Mouse (Mus musculus) C3H10T1/2 (cell line): Measurements from ENCODE around the gene Cbl. TPM values are rescaled to one million over a fixed set of nuclear protein-coding genes. Genes with fewer than 3 reads are reported as not detected.

ENCODE experiments used
- polyA plus RNA-seq, 2 experiments: library from polyadenylated mRNA; unstranded; fragments of >200 nt; fragmentation: generic; extraction: Trizol; gene quantifications; one replicate each; pipeline ENCODE4 v1.2.1; 2012; ENCODE audit warnings: missing spikeins in 2 of 2

The Cbl gene
- polyA plus RNA-seq: 1 to 10 TPM in 1 of 2 experiments, under 1 TPM in 1; 0.90 to 3.3 TPM

DNA sequence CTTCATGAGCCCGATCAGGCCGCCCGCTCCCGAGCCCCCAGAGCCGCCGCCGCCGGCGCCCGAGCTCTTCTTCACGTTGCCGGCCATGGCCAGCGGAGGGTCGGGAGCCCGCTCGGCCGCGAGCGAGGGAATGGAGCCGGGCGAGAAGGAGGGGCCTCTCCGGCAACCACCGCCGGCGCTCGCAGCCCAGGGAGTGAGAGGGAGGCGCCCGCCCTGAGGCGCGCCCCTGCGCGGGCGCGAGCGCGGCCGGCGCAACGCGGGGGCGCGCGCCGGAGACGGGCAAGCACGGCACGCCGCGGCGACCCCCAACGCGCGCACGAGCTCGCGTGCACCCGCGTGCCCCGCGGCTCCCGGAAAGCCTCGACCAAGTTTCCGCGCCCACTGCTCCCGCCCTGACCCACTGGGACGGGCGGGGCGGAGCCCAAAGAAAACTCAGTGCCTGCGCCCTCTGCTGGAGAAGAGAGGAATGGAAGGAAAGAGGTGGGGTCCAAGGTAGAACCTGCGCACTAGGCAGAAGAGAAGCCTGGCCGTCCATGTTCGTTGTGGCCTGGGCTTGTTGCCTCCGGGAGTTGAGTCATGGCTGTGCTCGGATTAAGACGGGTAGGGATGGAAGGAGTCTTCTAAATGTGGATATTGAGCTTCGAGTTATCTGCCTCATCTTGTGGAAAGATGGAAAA is at the start of gene Cbl:
Cbl (minus strand) TSS at position 248 of the 677 bp plus-strand sequence.

DNA sequence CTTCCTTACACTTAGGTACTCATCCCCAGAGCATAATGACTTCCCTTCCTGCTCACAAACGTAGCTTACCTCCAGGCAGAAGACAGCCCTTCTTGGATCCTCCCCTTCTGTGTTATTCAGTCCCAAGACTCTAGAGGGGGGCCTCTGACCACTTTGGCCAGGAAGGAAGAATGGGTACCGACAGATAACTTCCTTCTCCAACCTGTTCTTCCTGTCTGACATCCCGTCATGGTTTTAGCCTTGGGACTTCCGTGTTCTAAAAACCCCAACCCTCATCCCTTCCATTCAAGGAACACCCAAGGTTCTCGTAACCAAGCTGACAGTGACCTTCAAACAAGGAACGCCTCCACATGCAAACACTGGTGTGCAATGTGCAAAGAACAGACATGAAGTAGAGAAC is 34.6 kb upstream of the Cbl start, which contains the start of gene Nlrx1:
Nlrx1 (minus strand) TSS at position 168 of the 400 bp plus-strand sequence.

DNA sequence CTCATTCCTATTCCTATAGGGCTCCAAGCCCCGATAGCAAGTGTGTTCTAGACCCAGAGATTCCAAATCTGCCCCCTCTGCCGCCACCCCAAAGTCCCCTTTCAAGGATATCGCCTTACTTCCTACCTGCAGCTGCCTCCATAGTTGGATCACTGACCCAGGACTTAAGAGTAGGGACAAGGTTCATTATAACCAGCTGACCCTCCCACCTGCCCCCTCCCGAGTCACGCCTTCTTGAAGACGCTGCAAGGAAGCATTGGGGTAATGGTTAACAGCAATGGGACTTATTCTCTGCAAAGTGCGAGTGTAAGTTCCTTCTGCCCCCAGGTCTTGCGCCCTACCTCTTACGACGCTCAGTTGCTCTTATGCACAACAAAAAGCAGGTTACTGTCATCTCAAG is 17.5 kb upstream of the Cbl start, which contains the start of gene Pdzd3:
Pdzd3 (minus strand) TSS at position 158 of the 400 bp plus-strand sequence.

DNA sequence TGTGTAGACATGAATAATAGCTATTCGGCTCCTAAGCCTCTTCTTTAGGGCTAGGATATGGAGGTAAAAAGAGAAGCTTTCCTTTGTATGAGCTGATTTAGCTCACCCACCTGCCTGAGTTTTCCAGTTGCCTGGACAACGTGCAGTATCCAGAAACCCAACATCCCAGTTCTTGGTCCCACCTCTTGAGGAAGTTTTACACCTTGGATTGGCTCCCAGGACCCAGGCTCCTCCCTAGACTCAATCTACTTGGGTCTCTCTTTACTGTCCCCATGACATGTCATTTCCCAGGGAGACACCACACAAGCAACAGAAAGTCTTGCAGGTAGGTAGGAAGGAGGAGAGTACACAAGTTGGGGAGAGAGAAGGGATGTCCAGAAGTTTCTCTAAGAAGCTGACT is 6.5 kb upstream of the Cbl start, which contains the start of gene Ccdc153:
Ccdc153 (plus strand) TSS at position 278 of the 400 bp plus-strand sequence.

DNA sequence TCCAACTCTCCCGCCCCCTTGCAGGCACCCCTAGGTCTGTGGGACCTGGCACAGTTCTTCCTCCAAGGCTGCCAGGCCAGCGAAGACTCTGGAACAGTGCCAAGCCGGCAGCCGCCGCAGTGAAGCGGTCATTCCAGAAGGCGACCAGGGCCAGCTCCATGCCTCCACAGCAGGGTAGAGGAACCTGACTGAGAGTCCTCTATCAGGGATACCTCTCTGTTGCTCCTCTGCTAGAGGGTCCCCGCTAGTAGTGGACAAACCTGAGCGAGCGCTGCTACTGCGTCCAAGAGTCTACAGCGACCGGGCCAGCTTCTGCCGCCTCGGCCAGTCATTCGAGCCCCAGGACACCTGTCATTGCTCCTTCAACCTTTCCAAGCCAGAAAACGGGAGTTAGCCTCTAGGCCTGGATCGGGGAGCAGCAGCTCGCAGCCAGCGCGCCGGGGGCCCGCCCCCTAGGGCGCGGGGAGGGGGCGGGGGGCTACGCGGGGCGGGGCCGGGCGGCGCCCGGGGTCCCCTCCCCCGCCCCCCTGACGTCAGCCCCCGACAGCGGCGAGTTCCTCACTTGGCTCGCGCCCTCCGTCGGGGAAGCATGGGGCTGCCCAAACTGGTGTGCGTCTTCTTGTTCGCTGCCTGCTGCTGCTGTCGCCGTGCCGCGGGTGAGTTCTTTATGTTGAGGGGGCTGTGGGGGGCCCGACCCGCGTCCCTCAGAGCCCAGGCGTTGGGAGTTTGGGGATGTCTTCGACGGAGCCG is 99.6 kb downstream of the Cbl start, which contains the start of gene Mcam:
Mcam (plus strand) TSS at position 369 of the 750 bp plus-strand sequence.

DNA sequence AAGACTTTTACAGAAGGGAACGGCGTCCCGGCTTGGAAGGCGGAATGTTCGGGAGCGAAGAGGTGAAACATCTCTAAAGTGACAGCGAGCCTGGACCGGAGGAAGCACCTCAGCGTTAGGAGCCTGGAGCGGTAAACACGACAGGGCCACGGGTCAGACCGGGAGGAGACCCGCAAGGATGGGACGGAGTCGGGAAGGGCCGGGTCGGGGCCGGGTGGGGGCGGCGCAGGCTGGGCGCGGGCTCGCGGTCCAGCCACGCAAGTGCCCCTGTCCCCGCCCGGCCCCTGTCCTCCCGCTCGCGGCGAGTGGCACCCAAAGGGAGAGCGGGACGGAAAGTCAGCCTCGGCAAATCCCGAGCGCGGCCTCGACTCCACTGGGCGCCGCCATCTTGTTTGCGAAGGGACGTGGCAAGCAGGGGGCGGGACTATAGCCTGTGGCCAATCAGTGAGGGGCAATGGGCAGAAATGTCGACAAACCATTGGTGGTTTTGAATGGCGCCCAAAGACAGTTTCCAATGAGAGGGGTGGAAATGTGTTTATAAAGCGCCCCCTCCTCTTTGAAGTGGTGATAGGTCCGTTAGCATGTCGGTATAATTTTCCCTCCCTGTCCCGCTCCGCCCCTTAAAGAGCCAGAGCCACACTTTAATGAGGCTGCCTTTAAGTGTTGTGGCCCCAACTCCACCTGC is 120.6 kb downstream of the Cbl start, which contains the start of the genes Gm49380 and Rnf26:
Gm49380 (minus strand) TSS at position 396 of the 685 bp plus-strand sequence.
Rnf26 (minus strand) TSS at position 413 of the 685 bp plus-strand sequence.

DNA sequence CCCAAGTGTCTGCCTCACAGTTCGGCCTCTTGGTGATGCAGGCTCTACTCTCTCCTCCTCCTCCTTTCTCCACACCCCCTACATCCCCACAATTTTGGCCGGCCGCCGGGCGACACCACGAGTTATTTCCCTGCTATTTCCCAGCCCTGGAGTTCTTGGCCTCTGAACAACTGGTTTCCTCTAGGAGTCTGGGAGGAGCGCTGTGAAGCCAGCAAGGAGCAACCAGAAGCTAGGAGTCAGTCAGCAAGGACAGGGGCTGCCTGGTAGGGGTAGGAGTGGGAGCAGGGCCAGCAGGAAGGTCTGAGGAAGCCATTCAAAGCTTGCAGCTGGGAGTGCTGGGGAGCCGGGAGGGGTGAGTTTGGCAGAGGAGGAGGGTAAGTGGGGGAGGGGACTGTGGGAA is 126.7 kb downstream of the Cbl start, which contains the start of gene C1qtnf5:
C1qtnf5 (plus strand) TSS at position 136 of the 400 bp plus-strand sequence.

DNA sequence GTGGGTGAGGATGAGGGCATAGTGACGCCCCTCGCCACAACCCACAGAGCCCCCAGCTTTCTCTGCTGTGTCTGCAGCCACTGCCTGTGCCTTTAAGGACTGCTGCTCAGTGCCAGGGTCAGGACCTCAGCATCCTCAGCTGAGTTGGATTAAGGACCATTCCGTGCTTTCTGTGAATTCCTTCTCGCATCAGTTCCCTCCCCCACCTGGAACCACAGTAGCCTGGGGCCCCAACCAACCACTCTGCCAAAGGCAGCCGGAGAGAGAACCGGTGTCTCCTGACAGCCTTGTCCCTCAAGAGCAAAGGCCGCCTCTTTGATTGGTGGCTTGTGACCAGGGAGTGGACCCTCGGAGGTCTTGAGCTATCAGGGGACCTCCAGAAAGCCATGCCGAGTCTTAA is 132.4 kb downstream of the Cbl start, which contains the start of gene Mfrp:
Mfrp (plus strand) TSS at position 240 of the 400 bp plus-strand sequence.

Other genes with a start within 250 kb of the Cbl start
- gene Thy1, start 190.7 kb downstream of the Cbl start, polyA plus RNA-seq: under 1 TPM; 0.16 to 0.78 TPM
- gene Usp2, start 167.0 kb downstream of the Cbl start, polyA plus RNA-seq: 1 to 10 TPM in 1 of 2 experiments, under 1 TPM in 1; 0.51 to 3.4 TPM
- gene Mfrp, start 132.3 kb downstream of the Cbl start, polyA plus RNA-seq: under 1 TPM in 1 of 2 experiments, not detected in 1; 0.06 TPM
- gene C1qtnf5, start 126.8 kb downstream of the Cbl start, polyA plus RNA-seq: 1 to 10 TPM in 1 of 2 experiments, under 1 TPM in 1; 0.16 to 1.5 TPM
- gene Gm49380, start 120.5 kb downstream of the Cbl start, polyA plus RNA-seq: under 1 TPM in 1 of 2 experiments, not detected in 1; 0.27 TPM
- gene Rnf26, start 120.5 kb downstream of the Cbl start, polyA plus RNA-seq: 10 to 100 TPM; 43.1 to 68.6 TPM
- gene Mcam, start 99.6 kb downstream of the Cbl start, polyA plus RNA-seq: under 1 TPM; 0.19 to 0.68 TPM
- not detected for gene Ccdc153, start 6.6 kb upstream of the Cbl start, polyA plus RNA-seq
- under 1 TPM in 1 of 2 experiments, not detected in 1; 0.04 TPM for gene Pdzd3, start 17.4 kb upstream of the Cbl start, polyA plus RNA-seq
- 1 to 10 TPM in 1 of 2 experiments, under 1 TPM in 1; 0.41 to 2.5 TPM for gene Nlrx1, start 34.5 kb upstream of the Cbl start, polyA plus RNA-seq
- under 1 TPM; 0.09 to 0.91 TPM for gene Abcg4, start 54.6 kb upstream of the Cbl start, polyA plus RNA-seq
- gene Hinfp, start 71.6 kb upstream of the Cbl start, polyA plus RNA-seq: 1 to 10 TPM; 2.5 to 5.2 TPM
- gene C2cd2l, start 86.2 kb upstream of the Cbl start, polyA plus RNA-seq: 1 to 10 TPM; 3.7 to 4.6 TPM
- gene Dpagt1, start 92.0 kb upstream of the Cbl start, polyA plus RNA-seq: 10 to 100 TPM; 24.6 to 26.4 TPM
- 100 to 1,000 TPM; 334 to 376 TPM for gene H2afx, start 100.6 kb upstream of the Cbl start, polyA plus RNA-seq
- 10 to 100 TPM; 33.8 to 49.1 TPM for gene Hmbs, start 110.2 kb upstream of the Cbl start, polyA plus RNA-seq
- 10 to 100 TPM; 13.5 to 31.9 TPM for gene Vps11, start 127.6 kb upstream of the Cbl start, polyA plus RNA-seq
- 10 to 100 TPM; 12.8 to 29.3 TPM for gene Hyou1, start 145.4 kb upstream of the Cbl start, polyA plus RNA-seq
- 10 to 100 TPM in 1 of 2 experiments, 1 to 10 TPM in 1; 5.7 to 11.4 TPM for gene Slc37a4, start 162.8 kb upstream of the Cbl start, polyA plus RNA-seq
- gene Rps25, start 173.1 kb upstream of the Cbl start, polyA plus RNA-seq: 1,000 to 10,000 TPM; 2,064 to 3,081 TPM
- 10 to 100 TPM; 86.8 to 98.1 TPM for gene Trappc4, start 173.6 kb upstream of the Cbl start, polyA plus RNA-seq
- gene Ccdc84, start 184.5 kb upstream of the Cbl start, polyA plus RNA-seq: 10 to 100 TPM in 1 of 2 experiments, 1 to 10 TPM in 1; 7.9 to 23.6 TPM
- not detected for gene Foxr1, start 207.1 kb upstream of the Cbl start, polyA plus RNA-seq
- gene Upk2, start 220.9 kb upstream of the Cbl start, polyA plus RNA-seq: under 1 TPM in 1 of 2 experiments, not detected in 1; 0.07 TPM
- 10 to 100 TPM; 22.2 to 90.8 TPM for gene Bcl9l, start 248.8 kb upstream of the Cbl start, polyA plus RNA-seq